Mouse (Mus musculus) urinary bladder, adult 18-20 months (tissue): ENCODE measurements around the gene Atp11a.

ENCODE experiments used
- DNase-seq, 2 experiments: peaks; one replicate each; pipeline ENCODE4 v3.0.0; 2022; ENCODE audit warnings: low spot score in 2 of 2, mixed read lengths in 2 of 2

The Atp11a gene

DNA sequence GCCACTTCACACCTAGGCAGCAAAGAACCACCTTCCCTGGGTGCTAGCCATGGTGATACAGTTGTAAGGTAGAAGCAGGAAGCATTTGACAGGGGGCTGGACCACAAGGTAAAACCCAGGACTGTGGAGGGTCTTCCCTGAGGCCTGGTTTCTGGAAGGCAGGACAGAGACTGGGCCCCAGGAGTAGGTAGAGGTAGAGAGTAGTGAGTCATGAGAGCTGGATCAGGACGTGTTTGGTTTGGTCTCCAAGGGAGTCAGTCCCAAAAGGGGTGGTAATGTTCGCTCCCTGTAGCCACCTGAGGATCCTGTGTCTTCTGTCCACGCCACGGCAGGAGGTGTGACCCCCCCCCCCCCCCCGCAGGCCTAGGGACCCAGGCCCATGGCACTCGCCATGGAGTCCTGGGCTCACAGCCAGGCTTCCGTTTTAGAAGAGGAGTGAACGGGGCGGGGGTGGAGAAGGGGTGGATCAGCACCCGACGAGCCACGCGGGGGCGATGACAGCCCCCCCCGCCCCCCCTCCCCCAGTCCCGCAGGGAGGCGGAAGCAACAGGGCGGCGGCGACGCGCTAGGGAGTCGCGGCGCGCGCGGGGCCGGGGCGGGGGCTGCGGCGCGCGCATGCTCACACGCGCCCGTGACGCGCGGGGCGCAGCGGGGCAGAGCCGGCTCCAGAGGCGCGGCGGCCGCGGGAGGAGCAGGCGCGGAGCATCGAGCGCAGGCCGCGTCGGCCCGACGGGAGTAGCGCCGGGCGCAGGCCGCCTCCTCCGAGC, at the start of gene Atp11a:
Atp11a (plus strand) TSS at position 624 of the 767 bp plus-strand sequence.
- DNase-seq = peak in 1 of 2 experiments; percentile 60

DNA sequence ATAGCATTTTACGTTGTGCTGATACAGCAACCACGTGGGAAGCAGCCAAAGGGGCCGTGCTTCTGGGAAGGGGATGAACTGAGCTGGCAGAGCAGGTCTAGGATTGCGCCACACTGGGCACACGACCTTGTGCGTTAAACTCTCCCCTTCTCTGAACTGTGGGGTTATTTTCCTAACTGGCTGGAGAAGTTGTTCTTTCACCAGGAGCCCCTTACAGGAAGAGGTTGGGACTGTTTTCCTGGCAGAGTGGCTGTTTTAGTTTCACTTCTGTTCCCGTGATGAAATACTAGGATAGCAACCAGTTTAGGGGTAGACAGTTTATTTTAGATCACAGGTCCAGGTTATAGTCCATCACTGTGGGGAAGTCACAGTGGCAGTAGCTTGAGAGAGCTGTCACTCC, 45.2 kb upstream of the Atp11a start:
- no peak for DNase-seq

DNA sequence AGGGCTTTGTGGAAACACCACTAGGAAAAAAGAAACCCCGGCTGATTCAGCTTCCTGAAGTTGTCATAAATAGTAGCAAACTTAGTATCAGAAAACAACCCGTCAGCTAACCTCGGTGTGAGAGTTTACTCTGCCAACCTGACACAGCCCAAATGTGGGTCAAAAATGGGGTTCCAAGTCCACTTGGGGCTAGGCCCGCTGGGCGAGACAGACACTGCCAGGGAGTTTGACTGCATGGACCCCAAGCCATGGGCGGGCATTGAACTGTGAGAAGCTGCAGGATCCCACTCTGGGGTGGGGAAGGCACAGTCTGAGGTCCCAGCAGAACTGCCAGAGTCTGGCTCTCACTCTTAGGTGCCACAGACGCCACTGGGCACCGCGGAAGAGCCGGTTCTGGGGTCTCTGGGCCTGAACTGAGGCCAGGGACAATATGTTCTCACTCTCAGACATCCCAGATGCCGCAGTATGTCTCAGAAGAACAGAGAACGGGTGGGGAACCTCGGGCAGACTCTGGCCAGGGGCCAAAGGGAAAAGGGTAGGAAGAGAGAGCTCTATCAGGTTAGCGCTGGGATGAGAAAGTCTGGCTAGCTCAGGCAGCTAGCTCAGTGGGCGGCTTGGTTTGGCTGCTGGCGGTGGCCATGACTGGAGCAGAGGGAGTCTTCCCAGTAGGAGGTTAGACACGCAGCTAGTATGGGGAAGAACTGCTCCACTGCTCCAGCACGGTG, 40.8 kb upstream of the Atp11a start:
- no peak for DNase-seq

DNA sequence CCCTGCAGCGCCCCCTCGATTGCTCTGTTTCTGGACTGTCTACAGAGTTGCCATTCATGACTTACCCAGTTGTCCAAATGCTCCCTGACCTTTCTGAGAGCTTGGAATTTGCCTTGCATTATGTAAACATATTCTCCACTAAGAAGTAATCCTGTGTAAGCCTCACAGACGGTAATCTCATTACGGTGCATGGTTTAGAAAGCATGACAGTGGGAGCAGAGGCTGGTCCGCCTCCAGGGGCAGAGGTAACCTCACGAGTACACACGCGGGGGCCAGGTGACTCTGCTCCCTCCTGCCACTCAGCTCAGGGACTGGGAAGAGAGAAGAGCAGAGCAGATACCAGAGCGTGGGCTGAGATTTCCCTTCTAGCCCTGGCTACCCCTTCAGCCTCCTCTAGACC, 37.7 kb upstream of the Atp11a start:
- DNase-seq = no peak

DNA sequence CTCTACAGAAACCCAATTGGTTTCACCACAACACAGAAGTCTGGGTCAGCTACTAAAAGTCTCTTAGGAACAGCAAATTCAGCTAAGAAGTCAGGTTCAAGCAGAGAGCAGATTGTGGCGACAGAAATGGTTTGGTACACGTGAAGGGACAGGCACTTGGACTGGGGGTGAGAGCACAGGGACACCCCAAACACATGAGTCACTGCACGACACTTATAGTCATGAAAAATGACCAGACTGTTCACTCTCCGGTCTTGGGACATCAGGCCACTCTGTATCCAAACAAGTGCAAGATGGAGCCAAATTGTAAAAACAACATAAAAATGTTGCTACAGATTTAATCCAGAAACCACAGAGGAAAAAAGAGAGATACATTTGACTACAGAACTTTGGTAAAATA, 28.2 kb upstream of the Atp11a start:
- no peak for DNase-seq

DNA sequence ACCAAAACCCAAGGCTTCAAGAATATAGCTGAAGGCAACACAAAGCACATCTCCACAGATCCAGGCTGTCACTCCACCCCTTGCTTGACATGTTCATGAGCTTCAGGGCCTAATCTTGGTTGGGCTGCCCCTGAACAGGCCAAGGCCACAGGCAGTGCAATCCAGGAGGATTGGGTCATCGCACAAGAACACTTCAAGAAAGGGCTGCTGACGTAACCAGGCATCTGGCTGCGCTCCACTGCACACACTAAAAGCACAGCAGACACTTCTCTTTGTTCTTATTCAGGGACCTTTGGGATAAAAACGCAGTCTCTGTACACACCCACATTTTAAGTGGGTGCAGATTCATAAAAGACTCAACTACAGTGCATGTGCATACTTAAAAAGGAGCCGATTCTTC, 26.0 kb upstream of the Atp11a start:
- DNase-seq = no peak

DNA sequence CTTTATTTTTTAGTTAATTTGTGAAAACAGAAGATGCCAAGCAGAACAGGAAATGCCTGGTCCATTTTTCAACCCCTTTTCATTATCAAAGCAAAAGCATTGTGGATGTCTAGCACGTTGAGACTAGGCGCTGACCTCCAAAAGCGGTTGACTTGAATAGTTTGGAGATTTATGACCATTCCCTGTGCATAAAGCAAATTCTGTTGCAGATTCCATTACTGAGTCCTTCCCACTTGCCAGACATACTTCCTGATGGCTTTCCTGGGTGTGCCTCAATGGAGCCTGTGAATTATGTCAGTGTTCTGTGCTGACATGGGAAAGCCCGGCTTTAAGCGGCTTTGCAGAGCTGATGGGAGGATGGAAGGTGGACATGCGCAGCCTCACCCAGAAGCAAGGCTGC, 24.4 kb upstream of the Atp11a start:
- DNase-seq = no peak

DNA sequence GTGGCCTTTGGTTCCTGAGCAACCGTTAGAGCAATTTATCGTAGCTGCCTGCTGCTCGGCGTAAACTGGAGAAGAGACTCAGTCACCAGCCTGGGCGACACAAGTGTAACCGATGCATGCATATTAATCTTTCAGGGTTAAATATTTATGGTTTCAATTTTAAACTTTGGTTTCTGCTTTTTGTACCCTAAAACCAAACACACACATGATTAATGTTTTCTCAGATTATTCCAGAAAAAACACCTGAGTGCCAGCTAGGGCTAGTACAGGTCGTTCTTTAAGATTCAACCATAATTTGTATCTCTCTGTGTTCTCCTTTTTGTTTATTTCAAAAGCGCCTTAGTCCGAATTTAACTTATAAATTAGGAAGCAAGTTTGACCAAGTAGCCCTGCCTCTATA, 17.7 kb upstream of the Atp11a start:
- no peak for DNase-seq

DNA sequence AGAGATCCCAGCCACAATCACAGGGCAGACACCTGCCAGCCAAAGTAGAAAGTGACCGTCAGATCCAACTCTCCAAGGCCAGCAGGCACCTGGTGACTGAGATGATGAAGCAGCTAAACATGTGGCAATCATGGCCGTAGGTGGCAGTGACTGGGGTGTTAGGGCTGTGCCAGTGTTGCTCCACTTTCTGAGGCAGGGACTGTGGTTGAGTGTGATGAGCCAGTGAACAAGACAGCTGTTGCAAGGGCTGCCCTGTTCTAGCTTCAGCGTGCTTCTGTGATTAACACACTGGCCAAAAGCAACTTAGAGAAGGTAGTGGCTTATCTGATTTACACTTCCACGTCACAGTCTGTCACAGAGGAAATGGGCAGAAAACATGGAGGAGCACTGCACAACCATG, 13.4 kb upstream of the Atp11a start:
- no peak for DNase-seq

DNA sequence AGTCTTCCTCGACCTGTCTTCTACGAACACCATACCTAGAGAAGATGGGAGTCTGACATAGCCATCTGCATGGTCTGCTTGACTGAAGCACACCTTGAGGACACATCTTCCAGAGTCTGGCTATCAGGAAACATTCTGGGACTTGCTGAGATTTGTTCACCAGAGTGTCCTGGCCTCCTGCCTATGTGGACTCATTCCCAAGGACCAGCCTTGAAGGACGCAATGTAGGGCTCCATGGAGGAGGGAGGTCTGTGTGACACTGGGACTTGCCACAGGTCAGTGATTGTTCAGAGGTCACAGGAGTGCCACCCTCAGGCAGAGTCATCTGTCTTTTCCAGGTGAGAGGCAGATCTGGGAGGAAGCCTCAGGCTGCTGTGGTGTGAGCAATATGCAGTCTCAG, 8.6 kb upstream of the Atp11a start:
- no peak for DNase-seq

DNA sequence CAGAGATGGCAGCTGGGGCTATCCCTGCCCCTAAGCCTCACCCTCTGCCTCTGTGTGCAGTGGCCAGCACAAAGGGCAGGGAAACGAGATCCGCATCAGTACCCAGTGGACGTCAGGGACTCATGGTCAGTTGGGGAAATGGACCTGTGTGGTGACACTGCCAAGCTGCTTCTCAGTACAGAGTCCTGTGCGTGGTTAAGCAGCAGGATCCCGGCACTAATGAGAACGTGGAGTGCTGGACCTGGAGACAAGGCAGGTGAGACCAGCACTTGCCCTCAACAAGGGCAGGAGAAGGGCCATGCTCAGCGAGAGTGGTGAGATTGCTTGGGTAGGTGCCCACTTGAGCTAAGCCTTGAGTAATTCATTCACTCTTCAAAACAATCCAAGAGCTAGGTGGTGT, 7.7 kb upstream of the Atp11a start:
- no peak for DNase-seq

DNA sequence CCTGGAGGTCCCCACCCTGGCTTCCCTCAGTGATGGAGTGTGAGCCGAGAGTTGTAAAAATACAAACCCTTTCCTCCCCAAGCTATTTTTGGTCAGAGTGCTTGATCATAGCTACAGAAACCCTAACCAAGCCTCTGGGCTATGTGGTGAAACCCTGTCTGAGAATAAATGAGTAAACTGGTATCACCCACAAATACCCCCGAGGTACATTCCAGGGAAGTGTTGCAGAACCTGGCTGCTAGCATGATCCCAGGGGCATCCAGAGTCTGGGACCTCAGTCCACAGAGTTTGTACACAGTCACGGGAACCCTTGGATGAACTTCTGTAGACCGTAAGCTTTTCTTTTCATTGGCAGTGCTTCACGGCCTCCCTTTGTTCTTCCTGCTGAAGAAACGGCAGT, 3.8 kb upstream of the Atp11a start:
- DNase-seq = no peak

DNA sequence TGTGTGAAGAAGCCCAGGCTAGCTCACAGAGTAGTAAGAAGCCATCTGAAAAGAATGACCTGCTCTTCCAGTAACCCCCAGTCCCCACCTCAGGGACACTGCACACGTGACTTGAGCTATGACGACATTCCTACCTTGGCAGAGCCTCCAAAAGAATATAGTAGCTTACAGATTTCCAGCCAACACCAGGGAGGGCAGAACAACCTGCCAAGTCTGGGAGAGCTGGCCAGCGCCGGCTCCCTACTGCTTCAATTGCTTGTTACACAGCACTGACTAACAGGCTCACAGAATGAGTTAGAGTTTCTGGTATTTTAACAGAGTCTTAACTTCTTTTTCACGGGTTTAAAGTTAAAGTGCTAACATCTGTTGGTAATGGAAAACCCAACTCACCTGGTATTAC, 2.7 kb upstream of the Atp11a start:
- DNase-seq = no peak

DNA sequence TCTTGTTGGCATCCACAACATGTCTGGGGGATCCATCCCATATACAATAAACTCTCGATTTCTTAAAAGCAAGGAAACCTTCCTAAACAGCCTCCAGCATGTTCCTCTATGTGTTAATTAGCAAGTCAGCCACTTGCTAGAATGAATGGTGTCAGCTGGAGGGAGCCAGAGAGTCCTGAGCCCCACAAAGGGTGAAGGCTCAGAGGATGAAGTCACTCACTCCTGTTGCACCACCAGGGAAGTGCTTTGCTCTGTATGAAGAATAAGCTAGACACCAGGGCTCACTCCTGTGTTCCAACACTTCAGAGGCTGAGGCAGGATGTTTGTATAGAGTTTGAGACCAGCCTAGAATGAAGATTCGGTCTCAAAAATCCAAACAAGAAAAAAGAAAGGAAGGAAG, 1.5 kb upstream of the Atp11a start:
- DNase-seq = no peak

DNA sequence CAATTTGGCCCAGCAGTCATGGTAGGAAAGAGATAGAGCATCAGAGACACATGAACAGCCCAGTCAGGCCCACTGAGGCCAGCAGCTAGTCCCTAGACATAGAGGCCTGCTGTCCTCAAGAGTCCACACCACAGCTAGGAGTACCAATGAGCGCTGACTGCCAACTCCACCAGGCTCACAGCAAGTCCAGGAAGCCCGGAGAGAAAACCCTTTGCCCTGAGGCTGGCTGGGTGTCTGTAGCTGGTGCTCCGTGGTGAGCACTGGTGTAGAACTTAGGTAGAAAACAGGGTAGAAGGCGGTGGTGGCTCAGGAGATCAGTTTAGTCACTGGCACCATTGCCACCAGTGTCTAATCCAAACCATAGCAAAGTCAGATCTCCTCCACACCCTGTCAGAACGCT, 988 bp upstream of the Atp11a start:
- DNase-seq = no peak

DNA sequence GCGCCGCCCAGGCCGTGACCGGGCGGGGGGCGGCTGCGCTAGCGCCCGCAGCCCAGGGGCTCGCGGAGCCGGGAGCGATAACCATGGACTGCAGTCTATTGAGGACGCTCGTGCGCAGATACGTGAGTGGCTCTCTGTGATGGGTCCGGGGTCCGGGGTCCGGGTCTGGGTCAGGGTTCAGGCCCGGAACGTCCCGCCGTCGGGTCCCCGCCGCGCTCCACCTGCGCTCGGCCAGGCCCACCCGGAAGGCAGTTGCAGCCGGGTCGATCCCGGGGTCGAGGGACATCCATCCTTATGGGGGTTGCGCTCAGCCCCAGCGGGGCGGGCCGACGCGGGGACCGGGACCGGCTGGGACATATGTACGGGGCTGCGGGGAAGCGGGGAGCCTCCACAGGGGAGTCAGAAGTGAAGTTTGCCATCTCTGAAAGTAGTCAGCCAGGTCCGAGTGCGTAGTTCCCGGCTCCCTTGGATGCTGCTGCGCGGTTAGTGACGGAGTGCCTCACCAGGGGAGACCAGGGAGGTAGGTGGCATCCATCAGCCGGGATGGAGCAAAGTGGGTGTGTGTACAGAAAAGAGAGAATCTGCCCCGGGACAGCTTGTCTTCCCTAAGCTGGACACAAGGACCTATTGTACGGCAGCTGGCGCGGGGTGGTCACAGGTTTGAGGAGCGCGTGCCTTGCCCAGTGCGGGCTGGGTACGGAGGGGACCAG, 572 bp downstream of the Atp11a start:
- peak in 1 of 2 experiments; percentile 54 for DNase-seq

DNA sequence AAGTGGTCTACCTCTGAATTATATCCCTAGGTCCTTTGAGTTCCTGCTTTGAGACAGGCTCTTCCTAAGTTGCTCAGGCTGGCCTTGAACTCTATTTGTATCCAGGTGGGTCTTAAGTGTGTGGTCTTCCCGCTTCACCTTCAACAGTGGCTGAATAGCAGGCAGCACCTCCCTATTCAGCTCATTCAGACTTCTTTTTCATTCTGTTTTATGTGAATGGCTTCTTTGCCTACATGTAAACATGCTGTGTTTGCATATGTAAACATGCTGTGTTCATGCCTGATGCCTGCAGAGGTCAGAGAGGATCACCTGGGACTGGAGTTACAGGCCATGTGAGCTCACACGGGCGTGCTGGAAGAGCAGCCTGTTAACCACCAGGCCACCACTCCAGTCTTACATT, 3.1 kb downstream of the Atp11a start:
- DNase-seq = no peak

DNA sequence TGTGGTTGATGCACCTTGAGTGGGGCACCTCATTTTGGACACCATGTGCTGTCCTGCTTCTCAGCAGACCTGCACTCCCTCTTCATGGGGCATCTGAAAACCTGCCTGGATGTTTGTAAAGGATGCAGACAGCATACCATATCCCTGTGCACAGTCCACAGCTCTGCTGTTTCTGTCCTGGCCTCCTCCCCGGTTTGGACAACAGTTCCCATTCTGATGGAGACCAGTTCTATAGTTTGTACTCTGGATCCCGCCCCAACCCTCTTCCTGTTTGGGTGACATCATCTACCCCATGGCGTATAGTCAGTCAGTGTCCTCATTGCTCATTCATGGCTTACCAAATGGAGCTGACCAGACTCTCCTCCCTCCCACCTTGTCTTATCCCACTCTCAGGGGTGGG, 5.1 kb downstream of the Atp11a start:
- DNase-seq = no peak

DNA sequence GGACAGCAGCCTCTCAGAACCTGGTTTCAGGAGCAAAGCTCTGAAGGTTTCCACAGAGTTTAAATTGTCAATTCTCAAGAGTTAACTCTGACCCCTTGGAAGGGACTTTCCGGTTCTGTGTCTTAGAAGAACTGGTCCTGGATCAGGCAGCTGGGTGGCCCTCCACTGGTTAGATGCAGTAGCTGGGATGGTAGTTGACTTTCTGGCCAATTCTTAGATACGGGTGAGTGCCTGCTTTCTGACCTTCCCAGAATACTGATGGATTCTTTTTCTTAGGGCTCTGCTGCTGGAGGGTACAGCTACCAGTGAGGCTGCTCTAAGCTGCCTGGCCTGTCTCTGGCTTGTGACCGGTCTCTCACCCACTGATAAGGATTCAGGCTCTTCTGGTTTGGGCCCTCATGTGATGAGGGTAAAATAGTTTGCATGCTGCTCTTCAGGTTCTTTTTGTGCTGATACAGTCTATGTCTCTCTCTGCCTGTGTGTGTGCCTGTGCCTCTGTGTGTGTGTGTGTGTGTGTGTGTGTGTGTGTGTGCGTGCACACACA, 6.8 kb downstream of the Atp11a start:
- DNase-seq = peak in 1 of 2 experiments; percentile 64

DNA sequence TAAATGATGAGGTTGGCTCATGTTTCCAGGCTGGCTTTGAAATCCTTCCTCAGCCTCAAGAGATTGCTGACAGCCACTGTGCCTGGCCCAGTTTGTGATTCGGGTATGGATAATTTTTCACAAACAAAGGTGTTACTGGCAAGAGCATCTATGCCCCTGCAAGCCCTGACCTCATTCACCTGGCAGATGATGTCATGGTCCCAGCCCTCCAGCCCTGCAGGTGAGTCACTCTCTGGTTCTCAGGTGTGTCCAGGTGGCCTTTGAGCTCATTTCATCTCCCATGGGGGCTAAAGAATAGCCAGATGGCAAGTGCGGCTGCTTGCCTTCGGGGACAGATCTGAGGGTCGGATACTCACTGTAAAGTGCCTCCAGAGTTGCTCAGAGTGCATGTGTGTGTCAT, 8.2 kb downstream of the Atp11a start:
- DNase-seq = peak in 1 of 2 experiments; percentile 57

DNA sequence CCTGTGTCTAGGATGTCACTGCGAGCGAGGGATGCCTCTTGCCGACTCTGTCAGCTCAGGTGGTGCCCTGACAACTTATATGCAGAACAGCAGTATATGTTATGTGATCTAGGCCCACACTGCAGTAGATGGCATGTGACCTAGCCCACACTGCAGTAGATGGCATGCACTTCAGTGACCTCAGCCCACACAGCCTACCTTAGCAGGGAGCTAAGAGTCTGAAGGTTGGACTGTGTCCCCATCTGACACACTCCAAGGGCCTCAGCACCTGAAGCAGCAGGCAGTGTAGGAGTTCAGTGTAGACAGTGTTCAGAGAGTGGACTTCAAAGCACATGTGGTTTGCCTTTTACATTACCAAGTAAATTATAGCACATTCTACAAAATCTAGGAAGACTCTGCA, 10.4 kb downstream of the Atp11a start:
- DNase-seq = no peak

DNA sequence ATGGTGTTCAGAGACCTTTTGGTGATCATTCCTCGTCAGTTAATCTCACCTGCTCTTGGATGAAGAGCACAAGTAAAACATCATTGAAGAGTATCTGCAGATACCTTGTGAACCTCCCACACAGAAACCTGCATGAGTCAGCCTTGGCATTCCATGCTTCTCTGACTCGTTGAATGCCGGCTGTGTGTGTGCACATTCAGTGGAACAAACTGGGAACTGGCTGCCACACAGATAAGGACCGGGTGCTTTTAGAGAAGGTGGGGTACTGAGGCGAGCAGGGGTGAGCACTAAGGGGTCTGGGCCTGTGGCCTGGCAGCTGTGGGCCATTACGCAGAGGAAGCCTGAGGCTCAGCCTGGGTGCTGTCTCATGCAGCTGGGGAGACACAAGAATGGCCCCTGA, 11.9 kb downstream of the Atp11a start:
- no peak for DNase-seq

DNA sequence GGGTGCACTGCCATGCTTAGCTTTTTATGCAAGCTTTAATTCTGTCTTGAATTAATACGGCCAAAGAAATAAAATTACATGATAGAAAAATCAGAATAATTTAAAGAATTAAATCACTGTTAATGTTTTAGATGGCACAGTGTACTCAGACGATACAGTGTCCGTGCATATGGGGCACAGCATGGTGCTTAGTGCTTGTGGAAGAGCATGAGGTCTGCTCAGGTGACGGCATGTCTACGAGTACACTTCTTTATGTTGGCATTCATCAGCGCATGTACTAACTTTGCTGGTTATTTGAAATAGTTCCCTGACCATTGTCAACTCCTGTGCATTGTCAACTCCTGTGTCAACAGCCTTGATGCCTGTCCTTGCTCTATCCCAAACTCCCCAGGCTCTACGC, 12.5 kb downstream of the Atp11a start:
- DNase-seq = no peak
